In genomic region chr10:37400991-37401390, GRCm38 (mm10) we compare ENCODE assay signal across 12 mouse cellular contexts.
DNase-seq lines count a peak whose midpoint lies in the region; ATAC-seq lines count a peak whose summit lies in the region.
"Had no signal": no experiment of that assay in that cellular context is flagged by ENCODE, and none has a peak within 500 bp of the region (broad histone marks: within the 10 kb centered on the region; RNA-seq: fewer than 3 reads in every experiment).

No protein-coding gene starts in this region.

- DNase-seq in hindbrain, embryonic 10.5 days (ENCODE audit: low spot score), result no peak
- DNase-seq in hindbrain, embryonic 14.5 days (ENCODE audit: low spot score), result no peak
- no peak for DNase-seq in midbrain, embryonic 11.5 days (ENCODE audit: low spot score, missing footprints)
- peak; percentile 78 for DNase-seq in cerebellum, adult 9-11 months
- no peak for DNase-seq in frontal cortex, postnatal 10 days (ENCODE audit: low spot score in 2 of 2)
- no peak for DNase-seq in thymus, postnatal 25 days
- DNase-seq: adrenal gland, postnatal 25 days; embryo, embryonic 11 days; lung, adult 2 months had no signal

- H3K9ac ChIP-seq in hindbrain, embryonic 14.5 days, result no peak overlapping the region
- H3K9ac ChIP-seq in midbrain, embryonic 13.5 days (replicated peaks), result no peak overlapping the region
- H3K9ac ChIP-seq in midbrain, embryonic 11.5 days (ENCODE audit: low read length), result no peak overlapping the region
- no peak overlapping the region for H3K9ac ChIP-seq in hindbrain, embryonic 16.5 days (ENCODE audit: low read depth, low read length)

- H3K9me3 ChIP-seq in hindbrain, embryonic 10.5 days, result no peaks in the 10 kb centered on the region
- H3K9me3 ChIP-seq in hindbrain, embryonic 14.5 days (ENCODE audit: control insufficient read depth, low read length), result no peaks in the 10 kb centered on the region
- H3K9me3 ChIP-seq in midbrain, embryonic 13.5 days, result no peaks in the 10 kb centered on the region
- H3K9me3 ChIP-seq in midbrain, embryonic 11.5 days (ENCODE audit: control insufficient read depth, low read length), result no peaks in the 10 kb centered on the region
- no peaks in the 10 kb centered on the region for H3K9me3 ChIP-seq in hindbrain, embryonic 16.5 days (ENCODE audit: control insufficient read depth, low read length)

- H3K4me1 ChIP-seq in hindbrain, embryonic 10.5 days (replicated peaks), result peaks cover 43% of the 10 kb centered on the region
- peaks cover 21% of the 10 kb centered on the region for H3K4me1 ChIP-seq in hindbrain, embryonic 14.5 days (replicated peaks; ENCODE audit: control insufficient read depth, insufficient read depth, low read length)
- H3K4me1 ChIP-seq in midbrain, embryonic 13.5 days (replicated peaks), result peaks cover 23% of the 10 kb centered on the region
- H3K4me1 ChIP-seq in midbrain, embryonic 11.5 days (ENCODE audit: control insufficient read depth, insufficient read depth, low read length), result peaks cover 12% of the 10 kb centered on the region; the same call in 1 of the 2 replicates
- peaks cover 8% of the 10 kb centered on the region for H3K4me1 ChIP-seq in hindbrain, embryonic 16.5 days (ENCODE audit: control insufficient read depth, insufficient read depth, low read depth, low read length)

- H3K27me3 ChIP-seq in hindbrain, embryonic 10.5 days (ENCODE audit: insufficient read depth, poor library complexity, severe bottlenecking), result no peaks in the 10 kb centered on the region
- no peaks in the 10 kb centered on the region for H3K27me3 ChIP-seq in hindbrain, embryonic 14.5 days (ENCODE audit: control insufficient read depth, insufficient read depth, low read length)
- H3K27me3 ChIP-seq in midbrain, embryonic 13.5 days, result no peaks in the 10 kb centered on the region
- no peaks in the 10 kb centered on the region for H3K27me3 ChIP-seq in midbrain, embryonic 11.5 days (ENCODE audit: control insufficient read depth, insufficient read depth, low read length)
- no peaks in the 10 kb centered on the region for H3K27me3 ChIP-seq in hindbrain, embryonic 16.5 days (replicated peaks; ENCODE audit: control insufficient read depth, insufficient read depth, low read length)
- H3K27me3 ChIP-seq: Patski had no signal

- peak overlapping the region; percentile 67; the same call in 1 of the 2 replicates for H3K27ac ChIP-seq in hindbrain, embryonic 10.5 days
- H3K27ac ChIP-seq in hindbrain, embryonic 14.5 days, result no peak overlapping the region
- no peak overlapping the region for H3K27ac ChIP-seq in midbrain, embryonic 13.5 days
- H3K27ac ChIP-seq in midbrain, embryonic 11.5 days (ENCODE audit: low read depth, low read length), result no peak overlapping the region
- H3K27ac ChIP-seq in hindbrain, embryonic 16.5 days (ENCODE audit: low read depth, low read length), result no peak overlapping the region

- ATAC-seq in hindbrain, embryonic 14.5 days (ENCODE audit: low FRiP score), result no peak
- ATAC-seq in midbrain, embryonic 13.5 days, result 0 out of 2 replicates have a peak, but pooled peaks have one; percentile 31
- no peak for ATAC-seq in midbrain, embryonic 11.5 days (ENCODE audit: low FRiP score)
- peak; percentile 79 for ATAC-seq in hindbrain, embryonic 16.5 days
- ATAC-seq: Patski had no signal

- no peaks in the 10 kb centered on the region for H3K36me3 ChIP-seq in hindbrain, embryonic 10.5 days
- no peaks in the 10 kb centered on the region for H3K36me3 ChIP-seq in hindbrain, embryonic 14.5 days (replicated peaks; ENCODE audit: control insufficient read depth, insufficient read depth)
- H3K36me3 ChIP-seq in midbrain, embryonic 13.5 days, result no peaks in the 10 kb centered on the region
- H3K36me3 ChIP-seq in midbrain, embryonic 11.5 days (ENCODE audit: control insufficient read depth, insufficient read depth, low read length), result no peaks in the 10 kb centered on the region
- H3K36me3 ChIP-seq in hindbrain, embryonic 16.5 days (ENCODE audit: control insufficient read depth, insufficient read depth, low read length), result no peaks in the 10 kb centered on the region

- 52% methylated on average over 1 of the region's 1 CpGs for WGBS in hindbrain, embryonic 10.5 days
- WGBS in hindbrain, embryonic 14.5 days, result 29% methylated on average over 1 of the region's 1 CpGs
- 68% methylated on average over 1 of the region's 1 CpGs for WGBS in midbrain, embryonic 13.5 days
- 55% methylated on average over 1 of the region's 1 CpGs for WGBS in midbrain, embryonic 11.5 days
- 25% methylated on average over 1 of the region's 1 CpGs for WGBS in hindbrain, embryonic 16.5 days

- no peak overlapping the region for H3K4me2 ChIP-seq in hindbrain, embryonic 14.5 days (replicated peaks)
- no peak overlapping the region for H3K4me2 ChIP-seq in midbrain, embryonic 13.5 days (replicated peaks)
- no peak overlapping the region for H3K4me2 ChIP-seq in midbrain, embryonic 11.5 days
- no peak overlapping the region for H3K4me2 ChIP-seq in hindbrain, embryonic 16.5 days (ENCODE audit: low read length)

- H3K4me3 ChIP-seq in hindbrain, embryonic 10.5 days, result no peak overlapping the region
- H3K4me3 ChIP-seq in hindbrain, embryonic 14.5 days (replicated peaks; ENCODE audit: low read length), result no peak overlapping the region
- H3K4me3 ChIP-seq in midbrain, embryonic 13.5 days (replicated peaks), result no peak overlapping the region
- H3K4me3 ChIP-seq in midbrain, embryonic 11.5 days (ENCODE audit: low read depth, low read length), result no peak overlapping the region
- no peak overlapping the region for H3K4me3 ChIP-seq in hindbrain, embryonic 16.5 days (ENCODE audit: low read length)

Comparison
In these comparisons a context has a peak if more than half of its experiments do, and no peak if none do; other contexts are left out.
1. ATAC-seq: peak in midbrain, embryonic 13.5 days (single experiment) and hindbrain, embryonic 16.5 days (single experiment); none in hindbrain, embryonic 14.5 days (single experiment) and midbrain, embryonic 11.5 days (single experiment).